Mouse (Mus musculus) urinary bladder, postnatal 25 days (tissue): ENCODE measurements around the gene Serinc2.
A peak's percentile ranks its signal among the peaks of the same experiment; 100 is the strongest.

Source experiments
- DNase-seq: peaks from one replicate; pipeline ENCODE4 v3.0.0; 2022; ENCODE audit warnings: low spot score

Serinc2 gene

GRCm38 (mm10) chr4:130279105-130279504, at the start of gene Serinc2:
Serinc2 (minus strand) TSS chr4:130279205.
- no peak for DNase-seq

- DNase-seq: no peak
Observed at GRCm38 (mm10) chr4:130327366-130327765, 48.4 kb upstream of the Serinc2 start.

DNA sequence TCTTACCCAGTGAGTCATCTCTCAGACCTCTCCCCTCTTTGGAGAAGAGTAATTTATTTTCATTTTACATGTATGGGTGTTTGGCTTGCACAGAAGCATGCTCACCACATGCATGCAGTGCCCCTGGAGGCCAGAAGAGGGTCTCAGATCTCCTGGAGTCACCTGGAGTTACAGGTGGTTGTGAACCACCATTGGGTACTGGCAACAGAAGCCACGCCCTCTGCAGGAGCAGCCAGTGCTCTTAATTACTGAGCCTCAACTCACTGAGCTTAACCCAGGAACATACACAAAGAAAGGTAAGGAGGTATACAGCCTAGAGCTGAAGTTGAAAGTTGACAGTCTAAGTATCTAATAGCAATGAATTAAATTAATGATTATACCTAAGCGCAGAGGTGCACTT, 46.4 kb upstream of the Serinc2 start:
- no peak for DNase-seq

- no peak for DNase-seq
Observed at GRCm38 (mm10) chr4:130323607-130324006, 44.6 kb upstream of the Serinc2 start.

GRCm38 (mm10) chr4:130323165-130323564, 44.2 kb upstream of the Serinc2 start:
- DNase-seq: no peak

GRCm38 (mm10) chr4:130322567-130322966, 43.6 kb upstream of the Serinc2 start:
- DNase-seq: no peak

GRCm38 (mm10) chr4:130321640-130322039, 42.6 kb upstream of the Serinc2 start:
- DNase-seq: no peak

DNA sequence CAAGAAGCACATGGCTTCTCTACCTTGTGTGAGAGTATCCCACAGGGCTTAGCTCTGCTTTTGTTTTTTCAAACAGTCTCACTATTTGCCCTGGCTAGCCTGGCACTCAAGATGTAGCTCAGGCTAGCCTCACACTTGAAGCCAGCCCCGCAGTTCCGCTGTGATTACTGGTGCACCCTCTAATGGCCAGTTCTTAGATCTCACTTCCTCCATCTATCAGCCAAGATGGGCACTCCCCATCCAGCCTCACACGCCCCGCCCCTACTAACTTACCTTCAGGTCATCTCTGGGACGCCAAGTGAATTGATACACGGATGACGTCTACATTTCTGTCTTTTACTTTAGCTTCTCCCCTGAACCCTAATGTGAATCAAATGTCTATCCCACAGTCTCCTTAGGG, 40.6 kb upstream of the Serinc2 start:
- no peak for DNase-seq

DNA sequence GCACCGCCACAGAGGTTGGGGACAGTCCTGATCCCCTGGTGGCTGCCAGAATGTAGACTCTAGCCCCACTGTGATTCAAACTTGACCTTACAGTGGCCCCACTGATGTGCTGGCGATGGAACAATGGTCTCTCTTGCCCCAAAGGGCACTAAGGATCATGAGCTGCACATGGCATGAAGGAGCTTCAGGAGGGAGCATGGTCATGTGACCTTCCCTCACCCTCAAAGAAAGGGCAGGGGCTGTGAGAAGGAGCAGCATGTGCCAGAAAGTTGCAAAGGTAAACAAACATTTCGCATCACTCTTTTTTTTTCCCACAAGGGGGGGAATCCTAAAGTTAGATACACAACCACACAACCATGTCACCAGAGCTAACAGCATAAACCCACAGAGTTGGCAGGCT, 39.1 kb upstream of the Serinc2 start:
- DNase-seq: no peak

- no peak for DNase-seq
Observed at GRCm38 (mm10) chr4:130316691-130317090, 37.7 kb upstream of the Serinc2 start.

DNA sequence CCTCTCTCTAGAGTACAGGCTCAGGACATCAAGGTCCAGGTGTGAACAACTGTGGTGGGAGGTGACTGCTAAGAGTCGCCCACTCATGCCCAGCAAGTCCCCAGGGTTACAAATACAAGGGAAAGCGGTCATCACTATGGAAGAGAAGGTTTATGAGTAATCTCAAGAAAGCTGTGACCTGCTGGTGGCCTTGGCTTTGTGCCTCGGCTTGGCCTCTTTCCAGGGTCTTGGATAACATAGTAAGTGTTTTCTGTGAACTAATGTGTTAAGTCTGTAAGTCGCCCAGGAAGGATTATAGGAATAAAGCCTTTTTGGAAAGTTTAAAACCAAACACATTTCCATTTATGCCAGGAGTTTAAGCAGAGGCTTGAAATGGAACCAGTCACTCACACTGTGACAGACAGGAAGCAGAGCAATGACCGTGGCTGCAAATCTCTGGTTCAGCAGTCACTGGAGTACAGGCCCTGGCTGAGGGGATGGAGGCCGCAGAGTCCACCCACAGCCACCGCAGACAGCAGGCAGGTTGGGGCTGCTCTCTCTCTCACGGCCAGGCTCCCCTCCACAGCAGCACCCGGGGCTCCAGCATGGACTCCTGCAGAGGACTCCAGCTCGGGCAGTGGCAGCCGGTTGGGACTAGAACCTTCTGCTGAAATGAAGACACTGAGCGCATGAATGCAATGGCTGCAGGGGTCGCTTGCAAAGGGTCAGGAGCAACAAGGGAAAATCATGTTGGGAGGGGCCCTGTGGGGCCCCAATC, 36.9 kb upstream of the Serinc2 start:
- no peak for DNase-seq

DNA sequence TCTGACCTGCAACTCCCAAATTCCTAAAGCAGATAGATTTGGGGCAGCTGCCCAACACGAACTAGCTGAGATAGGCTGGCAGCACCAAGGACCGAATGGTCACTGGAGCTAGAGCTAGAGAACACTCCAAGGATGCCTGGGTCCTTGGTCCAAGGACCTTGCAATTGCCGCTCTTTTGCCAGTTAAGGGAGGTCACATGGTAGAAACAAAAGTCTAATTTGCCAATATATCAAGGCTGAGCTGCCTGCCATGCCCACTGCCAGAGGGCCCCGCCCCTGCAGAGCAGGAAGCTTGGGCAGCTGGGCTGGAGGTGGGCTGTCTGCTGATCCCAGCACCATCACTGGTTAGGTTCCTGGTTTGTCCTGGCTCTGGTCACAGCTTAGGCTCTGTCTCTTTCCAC, 34.5 kb upstream of the Serinc2 start:
- DNase-seq: no peak

DNA sequence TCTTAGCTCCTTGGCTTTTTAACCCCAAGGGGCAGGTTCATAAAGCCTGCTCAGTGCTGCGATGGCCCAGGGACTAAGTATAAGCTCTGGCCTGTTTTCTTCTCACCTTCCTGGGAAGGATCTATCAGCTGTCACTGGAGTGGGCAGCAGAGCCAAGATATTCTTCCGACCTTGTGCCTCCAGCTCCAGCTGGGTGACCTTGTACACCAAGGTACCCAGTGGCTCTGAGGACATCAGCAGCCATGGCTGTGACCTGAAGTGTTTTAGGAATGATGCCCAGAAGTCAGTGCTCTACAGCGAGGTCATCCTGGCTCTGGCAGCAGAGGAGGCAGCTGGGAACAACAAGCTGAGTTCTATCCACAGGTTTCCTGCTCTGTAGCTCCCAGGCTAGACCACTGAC, 33.5 kb upstream of the Serinc2 start:
- DNase-seq: no peak

GRCm38 (mm10) chr4:130309254-130309653, 30.2 kb upstream of the Serinc2 start:
- no peak for DNase-seq

DNA sequence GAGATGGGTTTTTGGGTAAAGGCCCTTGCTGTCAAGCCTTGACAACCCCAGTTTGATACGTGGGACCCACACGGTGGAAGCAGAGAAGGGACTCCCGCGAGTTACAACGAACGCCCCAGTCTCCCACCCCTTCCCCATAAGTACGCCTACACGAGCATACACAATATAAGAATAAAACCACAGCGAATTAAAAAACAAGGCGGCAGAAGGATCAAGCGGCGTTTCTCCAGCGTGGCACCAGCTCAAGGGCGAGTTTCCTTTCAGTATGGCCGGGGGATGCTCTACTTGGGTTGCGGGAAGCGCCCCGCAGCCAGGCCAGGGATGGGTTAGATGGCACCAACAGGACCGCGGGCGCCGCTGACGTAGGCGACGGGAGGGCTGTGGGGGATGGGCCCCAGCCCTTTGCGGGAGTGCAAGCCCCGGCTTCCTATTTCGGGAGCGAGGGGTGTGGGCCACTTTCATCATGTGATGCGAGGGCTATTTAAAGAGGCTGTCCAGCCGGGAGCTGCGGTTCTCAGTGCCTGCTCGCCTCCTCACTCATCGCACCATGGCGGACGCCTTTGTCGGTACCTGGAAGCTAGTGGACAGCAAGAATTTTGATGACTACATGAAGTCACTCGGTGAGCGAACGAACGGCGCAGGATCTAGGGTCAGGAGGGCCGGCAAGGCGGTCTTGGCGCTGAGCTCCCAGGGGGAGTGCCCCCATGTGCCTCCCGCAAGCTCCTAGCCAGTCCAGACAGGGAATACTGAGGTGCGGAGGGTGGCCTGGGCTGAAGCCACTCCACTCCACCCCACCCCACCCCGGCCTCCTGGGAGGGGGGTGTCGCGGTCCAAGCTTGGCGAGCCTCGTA, 29.5 kb upstream of the Serinc2 start, which contains the start of the genes Fabp3 and Gm10570:
Fabp3 (plus strand) TSS at position 365 of the 851 bp plus-strand sequence.
Gm10570 (minus strand) TSS at position 444 of the 851 bp plus-strand sequence.
- DNase-seq: peak; percentile 20

DNA sequence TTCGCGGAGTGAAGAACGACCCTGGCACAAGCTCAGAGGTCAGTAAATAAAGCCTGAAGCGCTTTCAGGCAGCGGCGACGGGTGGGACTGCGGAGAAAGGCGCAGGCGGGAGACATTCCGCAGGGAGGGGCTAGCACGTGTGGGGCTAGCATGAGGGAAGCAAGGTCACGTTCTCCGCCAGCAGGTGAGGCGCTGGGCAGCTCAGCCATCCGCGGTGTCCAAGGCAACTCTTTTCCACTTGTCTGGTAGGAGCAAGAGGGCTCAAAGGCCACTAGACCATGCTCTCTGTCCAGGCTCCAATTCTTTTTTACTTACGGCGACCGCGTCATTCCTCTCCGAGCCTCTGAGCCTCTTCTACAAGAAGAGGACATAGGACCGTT, 28.8 kb upstream of the Serinc2 start:
- DNase-seq: peak; percentile 16

DNA sequence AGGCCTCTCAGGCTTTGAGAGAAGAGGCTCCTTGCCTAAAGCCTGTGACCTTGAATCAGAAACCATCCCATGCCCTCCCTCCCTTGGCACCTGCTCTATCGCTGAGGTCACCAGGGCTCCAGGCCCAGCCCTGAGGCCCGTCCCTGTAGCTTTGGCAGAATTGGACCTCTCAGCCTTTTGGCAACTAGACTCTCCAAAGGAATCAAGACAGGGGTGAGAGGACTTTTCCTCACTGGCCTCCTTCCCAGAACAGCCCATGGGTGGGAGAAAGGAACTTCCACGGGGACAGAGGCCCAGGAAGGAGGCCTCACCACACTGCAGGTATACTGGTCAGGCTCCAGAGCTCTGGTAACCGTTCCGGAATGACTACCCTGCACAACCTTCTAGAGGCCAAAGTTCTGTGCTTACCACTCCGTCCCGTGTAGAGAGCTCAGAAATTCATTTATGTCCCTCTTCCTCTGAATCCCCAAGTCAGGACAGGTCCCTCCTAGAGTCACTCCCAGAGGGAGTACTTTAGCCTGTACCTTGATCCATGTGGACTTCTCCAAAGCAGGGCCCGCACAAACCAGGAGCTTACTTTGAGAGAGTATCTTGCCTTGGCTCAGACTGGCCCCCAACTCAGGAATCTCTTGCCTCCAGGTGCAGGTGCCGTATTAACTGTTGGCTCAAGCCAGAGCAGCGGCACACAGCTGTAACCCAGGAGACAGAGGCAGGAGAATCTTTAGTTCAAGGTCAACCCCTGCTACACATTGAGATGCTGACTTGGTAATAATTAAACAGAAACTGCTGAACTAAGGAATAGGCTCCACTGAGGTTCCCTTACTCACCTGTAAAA, 28.0 kb upstream of the Serinc2 start:
- no peak for DNase-seq

DNA sequence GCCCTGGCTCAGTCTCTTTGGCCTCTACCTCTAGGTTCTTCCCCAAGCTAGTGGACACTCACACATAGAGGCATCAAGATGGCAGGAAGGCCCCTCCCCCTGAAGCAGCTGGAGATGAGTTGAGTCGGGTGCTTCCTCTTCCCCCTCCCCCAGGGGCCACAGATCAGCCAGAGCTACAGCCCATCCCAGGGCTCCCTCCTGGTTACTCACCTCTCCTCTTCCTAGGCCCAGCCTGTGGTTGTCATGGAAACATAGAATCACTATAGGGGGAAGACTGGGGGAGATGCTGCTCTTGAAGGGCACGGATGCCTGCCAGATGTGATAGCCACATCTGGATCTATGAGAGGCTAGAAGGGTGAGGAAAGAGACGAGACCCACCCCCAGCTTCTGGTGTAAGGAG, 25.7 kb upstream of the Serinc2 start:
- DNase-seq: no peak

- DNase-seq: no peak
Observed at GRCm38 (mm10) chr4:130302285-130302870, 23.4 kb upstream of the Serinc2 start.

GRCm38 (mm10) chr4:130299629-130300018, 20.6 kb upstream of the Serinc2 start:
- DNase-seq: no peak

- no peak for DNase-seq
Observed at GRCm38 (mm10) chr4:130298877-130299628, 20.0 kb upstream of the Serinc2 start.
